Mouse (Mus musculus) left cerebral cortex, postnatal 14 days (tissue): ENCODE measurements at regions not wholly inside any gene's neighbourhood (a gene's known extent, or its start where the extent isn't known, plus 50 kb on each side); places are given as distances from the start of the nearest gene placed in this dataset.

Experiments used
- DNase-seq, 2 experiments: peaks; one replicate each; pipeline ENCODE4 v3.0.0; 2021 to 2022; ENCODE audit warnings: low spot score in 2 of 2, mixed read lengths in 1 of 2
- intact Hi-C: fragments of 180-260 bp; cut with DNase I; formaldehyde crosslinking; loops from one replicate; pipeline ENCODE4 v1.15.1; 2025

- intact Hi-C loops = no loop called here
These were observed 283.3 kb upstream of the Gm5148 start for GRCm38 (mm10) chr3:38007626-38008025.

GRCm38 (mm10) chr3:38002275-38002674, 278.0 kb upstream of the Gm5148 start:
- no peak for DNase-seq
- intact Hi-C loops = no loop called here

More at GRCm38 (mm10) chr3:38007626-38008025, 283.3 kb upstream of the Gm5148 start:
- no peak for DNase-seq

- intact Hi-C loops = no loop called here
- DNase-seq = no peak
These were observed 275.5 kb upstream of the Gm5148 start for GRCm38 (mm10) chr3:37999779-38000178.

GRCm38 (mm10) chr3:37997998-37998397, 273.7 kb upstream of the Gm5148 start:
- peak; percentile 11 to 26 for DNase-seq
- intact Hi-C loops = no loop called here

GRCm38 (mm10) chr3:37989992-37990391, 265.7 kb upstream of the Gm5148 start:
- DNase-seq = no peak
- intact Hi-C loops = no loop called here

GRCm38 (mm10) chr3:37987775-37988505, 263.6 kb upstream of the Gm5148 start:
- intact Hi-C loops = no loop called here
- no peak for DNase-seq

- intact Hi-C loops = no loop called here
- no peak for DNase-seq
These were observed 262.9 kb upstream of the Gm5148 start for GRCm38 (mm10) chr3:37987007-37987774.

- intact Hi-C loops = no loop called here
- no peak for DNase-seq
These were observed 260.4 kb upstream of the Gm5148 start for GRCm38 (mm10) chr3:37984706-37985105.

GRCm38 (mm10) chr3:37981481-37982180, 257.3 kb upstream of the Gm5148 start:
- DNase-seq = no peak
- intact Hi-C loops = no loop called here

GRCm38 (mm10) chr3:37979871-37980270, 255.6 kb upstream of the Gm5148 start:
- intact Hi-C loops = no loop called here
- DNase-seq = peak; percentile 7 to 10

- intact Hi-C loops = no loop called here
These were observed 254.2 kb upstream of the Gm5148 start for GRCm38 (mm10) chr3:37978481-37978880.

GRCm38 (mm10) chr3:37977453-37977852, 253.2 kb upstream of the Gm5148 start:
- no peak for DNase-seq
- intact Hi-C loops = no loop called here

More at GRCm38 (mm10) chr3:37978481-37978880, 254.2 kb upstream of the Gm5148 start:
- DNase-seq = peak; percentile 77 to 91

GRCm38 (mm10) chr3:37976566-37976965, 252.3 kb upstream of the Gm5148 start:
- intact Hi-C loops = no loop called here
- peak; percentile 11 to 13 for DNase-seq

- no peak for DNase-seq
- intact Hi-C loops = no loop called here
These were observed 251.0 kb upstream of the Gm5148 start for GRCm38 (mm10) chr3:37975194-37975756.

- no peak for DNase-seq
- intact Hi-C loops = no loop called here
These were observed 248.6 kb upstream of the Gm5148 start for GRCm38 (mm10) chr3:37972931-37973330.

- intact Hi-C loops = no loop called here
- DNase-seq = no peak
These were observed 246.9 kb upstream of the Gm5148 start for GRCm38 (mm10) chr3:37971240-37971639.

- no peak for DNase-seq
- intact Hi-C loops = no loop called here
These were observed 244.4 kb upstream of the Gm5148 start for GRCm38 (mm10) chr3:37968654-37969053.

GRCm38 (mm10) chr3:37965221-37965620, 240.9 kb upstream of the Gm5148 start:
- intact Hi-C loops = no loop called here
- DNase-seq = peak in 1 of 2 experiments; percentile 25

- intact Hi-C loops = no loop called here
- DNase-seq = peak in 1 of 2 experiments; percentile 10
These were observed 239.8 kb upstream of the Gm5148 start for GRCm38 (mm10) chr3:37964083-37964482.

GRCm38 (mm10) chr3:37962811-37963210, 238.5 kb upstream of the Gm5148 start:
- no peak for DNase-seq
- intact Hi-C loops = no loop called here
